Mouse (Mus musculus) CD4-positive, CD25-positive, alpha-beta regulatory T cell (primary cell): ENCODE results near the gene Noxred1. TPM values are rescaled to one million over a fixed set of nuclear protein-coding genes. Genes with fewer than 3 reads are reported as not detected.

Source experiments
- polyA plus RNA-seq: library from polyadenylated mRNA; unstranded; fragments of 100-300 nt; shearing (Covaris generic); gene quantifications from one replicate; pipeline ENCODE4 v1.2.1, GENCODE M21; 2017

The Noxred1 gene
- 1.1 TPM for polyA plus RNA-seq

DNA sequence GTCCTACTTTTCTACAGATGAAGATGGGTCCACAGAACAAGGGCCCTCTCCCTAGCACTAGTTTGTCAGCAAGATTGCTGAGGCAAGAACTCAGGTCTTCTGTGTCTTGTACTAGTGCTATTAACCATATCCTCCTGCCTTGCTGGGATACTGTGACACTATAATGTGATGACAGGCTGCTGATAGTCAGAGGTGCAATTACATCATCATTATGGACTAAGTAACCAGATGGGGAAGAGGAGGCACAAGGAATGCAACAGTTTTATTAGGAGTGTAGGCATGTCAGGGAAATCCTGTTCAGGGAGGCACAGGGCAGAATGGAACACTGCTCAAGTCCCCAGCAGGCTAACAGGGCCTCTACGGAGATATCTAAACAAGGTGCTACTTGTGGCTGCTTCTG is at the start of gene Noxred1:
Gene Noxred1 (minus strand): TSS at position 101 of the 400 bp plus-strand sequence.

GRCm38 (mm10) chr12:87266108-87266826 is 27.7 kb upstream of the Noxred1 start, which contains the start of the genes Vipas39 and Ahsa1:
TSS of gene Vipas39 (minus strand) at chr12:87266256.
TSS of gene Ahsa1 (plus strand) at chr12:87266479.

GRCm38 (mm10) chr12:87199973-87200586 is 38.5 kb downstream of the Noxred1 start, which contains the start of gene Tmed8:
TSS of gene Tmed8 (minus strand) at chr12:87200454.

GRCm38 (mm10) chr12:87199206-87199972 is 39.1 kb downstream of the Noxred1 start, which contains the start of gene Samd15:
TSS of gene Samd15 (plus strand) at chr12:87199723.

Other genes starting within 250 kb of the Noxred1 start
- gene Zdhhc22, start 248.3 kb downstream of the Noxred1 start, polyA plus RNA-seq: 0.12 TPM
- 0.42 TPM for gene Tmem63c, start 217.4 kb downstream of the Noxred1 start, polyA plus RNA-seq
- 0.13 TPM for gene Ngb, start 136.2 kb downstream of the Noxred1 start, polyA plus RNA-seq
- gene Gstz1, start 91.6 kb downstream of the Noxred1 start, polyA plus RNA-seq: 9.9 TPM
- 3.0 TPM for gene Pomt2, start 90.8 kb downstream of the Noxred1 start, polyA plus RNA-seq
- 3.0 TPM for gene Samd15, start 39.0 kb downstream of the Noxred1 start, polyA plus RNA-seq
- gene Tmed8, start 38.3 kb downstream of the Noxred1 start, polyA plus RNA-seq: 5.1 TPM
- 37.4 TPM for gene Vipas39, start 27.5 kb upstream of the Noxred1 start, polyA plus RNA-seq
- 164 TPM for gene Ahsa1, start 27.7 kb upstream of the Noxred1 start, polyA plus RNA-seq
- gene Ism2, start 61.0 kb upstream of the Noxred1 start, polyA plus RNA-seq: not detected
- gene Sptlc2, start 149.6 kb upstream of the Noxred1 start, polyA plus RNA-seq: 151 TPM
- gene Slirp, start 205.2 kb upstream of the Noxred1 start, polyA plus RNA-seq: 75.0 TPM
- gene Alkbh1, start 205.3 kb upstream of the Noxred1 start, polyA plus RNA-seq: 72.0 TPM
- gene Snw1, start 233.5 kb upstream of the Noxred1 start, polyA plus RNA-seq: 181 TPM